Mouse (Mus musculus) yolk sac, embryonic 10.5 days (tissue): Measurements from ENCODE around the gene Pak2.

Source experiments
- DNase-seq: peaks from one replicate; pipeline ENCODE4 v3.0.0-alpha.2; 2017; ENCODE audit warnings: low spot score

Gene Pak2

GRCm38 (mm10) chr16:32002509-32003477, 76.3 kb downstream of the Pak2 start, which contains the start of gene Senp5:
Gene Senp5, minus strand, starts transcription at chr16:32003287.
- DNase-seq: peak; percentile 94

GRCm38 (mm10) chr16:31996371-31996770, 82.8 kb downstream of the Pak2 start:
- peak; percentile 79 for DNase-seq

- DNase-seq: no peak
Observed at GRCm38 (mm10) chr16:31993946-31994345, 85.2 kb downstream of the Pak2 start.

GRCm38 (mm10) chr16:31993195-31993594, 85.9 kb downstream of the Pak2 start:
- DNase-seq: no peak

- DNase-seq: no peak
Observed at GRCm38 (mm10) chr16:31992039-31992438, 87.1 kb downstream of the Pak2 start.

GRCm38 (mm10) chr16:31980946-31981345, 98.2 kb downstream of the Pak2 start:
- no peak for DNase-seq

- no peak for DNase-seq
Observed at GRCm38 (mm10) chr16:31979501-31979900, 99.6 kb downstream of the Pak2 start.

- no peak for DNase-seq
Observed at GRCm38 (mm10) chr16:31975258-31975657, 103.9 kb downstream of the Pak2 start.
